Mouse (Mus musculus): ENCODE measurements around the gene Trappc3. TPM values are rescaled to one million over a fixed set of nuclear protein-coding genes. Genes with fewer than 3 reads are reported as not detected.

Gene Trappc3
- total and polyA plus RNA-seq, 3 experiments: 71.0 to 72.0 TPM; not detected in 1

DNA sequence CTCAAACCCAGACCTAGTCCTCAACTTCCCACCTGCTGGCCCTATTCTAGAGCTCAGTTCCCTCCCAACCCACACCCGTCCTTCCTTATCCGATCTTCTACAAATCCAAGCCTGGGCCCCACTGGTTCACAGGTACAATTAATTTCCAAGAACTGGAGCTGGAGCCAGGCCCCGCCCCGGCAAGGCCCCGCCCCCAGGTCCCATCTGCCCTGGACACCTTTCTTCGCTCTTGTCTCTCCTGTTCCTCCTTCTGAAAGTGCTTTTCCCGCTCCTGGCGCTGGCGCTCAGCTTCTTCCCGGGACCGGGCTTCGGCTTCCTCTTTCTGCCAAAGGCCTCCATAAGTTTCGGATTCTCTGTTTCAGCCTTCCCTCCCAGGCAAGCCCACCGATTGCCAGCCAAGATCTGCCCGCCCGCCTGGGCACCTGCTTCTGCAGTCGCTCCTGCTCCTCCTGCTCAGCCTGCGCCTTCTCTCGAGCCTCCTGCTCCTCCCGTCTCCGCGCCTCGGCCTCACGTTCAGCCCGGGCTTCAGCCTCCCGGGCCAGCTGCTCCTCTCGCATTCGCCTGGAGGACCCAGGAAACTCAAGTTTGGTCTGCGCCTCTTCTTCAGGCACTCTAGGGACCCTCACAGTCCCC lies 28.3 kb upstream of the Trappc3 start:
- Histone ChIP-seq H3K9me3 (replicated peaks; ENCODE audit: insufficient read depth, low read length) (no peaks in the 10 kb centered on the region), H3K27me3 (ENCODE audit: control insufficient read depth in 1 of 2, insufficient read depth in 2 of 2, low read length in 2 of 2) (no peaks in the 10 kb centered on the region), H3K4me1 (ENCODE audit: control insufficient read depth in 1 of 2, insufficient read depth in 2 of 2, low read length in 2 of 2) (peaks cover 0 to 5% of the 10 kb centered on the region in 2 experiments; a peak in 2 of 4 replicates), H3K27ac (ENCODE audit: control insufficient read depth, low read depth, low read length) (no peak overlapping the region), H3K79me2 (ENCODE audit: control insufficient read depth, insufficient read depth, low read length, poor library complexity) (no peaks in the 10 kb centered on the region), H3K9ac (ENCODE audit: control insufficient read depth, low read depth, low read length, poor library complexity, severe bottlenecking) (no peak overlapping the region), H3K36me3 (ENCODE audit: control insufficient read depth in 1 of 2, insufficient read depth in 2 of 2, low read length in 2 of 2) (peaks cover 0 to 4% of the 10 kb centered on the region in 2 experiments; a peak in 3 of 4 replicates), H3K4me3 (ENCODE audit: control insufficient read depth in 1 of 2, insufficient read depth in 1 of 2, low read depth in 2 of 2, low read length in 2 of 2) (no peak overlapping the region)
- no peak for DNase-seq (ENCODE audit: low read depth, low spot score)
- no peak for TF ChIP-seq JUND (IDR thresholded peaks at IDR 0.05; ENCODE audit: low read depth, low read length)
- no peak for TF ChIP-seq USF1 (IDR thresholded peaks at IDR 0.05; ENCODE audit: low read depth, low read length)
- no peak for TF ChIP-seq ELF1 (IDR thresholded peaks at IDR 0.05; ENCODE audit: low read depth, low read length)
- TF ChIP-seq ETS1 (IDR thresholded peaks at IDR 0.05; ENCODE audit: low read depth, low read length): no peak

DNA sequence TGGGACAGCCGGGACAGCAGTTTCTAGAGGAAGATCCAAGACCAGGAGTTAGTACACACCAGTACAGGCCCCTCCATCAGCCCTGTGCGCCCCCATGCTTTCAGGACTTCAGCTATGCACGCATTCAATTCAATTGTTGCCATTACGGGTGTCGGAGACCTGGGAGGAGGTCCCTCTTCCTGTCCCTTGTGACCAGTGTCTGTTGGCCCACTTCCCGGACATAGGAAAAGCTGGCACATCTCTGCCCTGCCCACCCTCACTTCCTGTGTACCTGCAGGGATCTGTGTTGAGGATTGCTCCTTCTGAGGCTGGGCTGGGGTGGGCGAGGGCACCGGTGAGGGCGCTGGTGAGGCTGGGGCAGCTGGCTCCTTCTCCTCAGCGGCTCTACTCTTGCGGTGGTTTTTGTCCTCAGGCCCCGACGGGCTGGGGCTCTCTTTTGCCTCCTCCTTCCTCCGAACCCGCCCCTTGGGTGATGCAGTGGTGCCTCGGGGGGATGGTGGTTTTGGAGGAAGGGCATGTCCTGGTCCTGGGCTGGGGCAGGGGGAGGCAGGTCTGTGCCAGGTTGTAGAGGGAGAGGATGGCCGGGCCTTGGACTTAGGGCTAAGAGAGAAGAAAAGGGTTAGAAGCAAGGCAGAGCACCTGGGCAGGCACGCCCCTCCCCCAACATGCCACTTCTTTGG lies 27.5 kb upstream of the Trappc3 start:
- Histone ChIP-seq H3K36me3 (ENCODE audit: control insufficient read depth in 1 of 2, insufficient read depth in 2 of 2, low read length in 2 of 2) (peaks cover 0 to 4% of the 10 kb centered on the region in 2 experiments; a peak in 3 of 4 replicates), H3K4me3 (ENCODE audit: control insufficient read depth in 1 of 2, insufficient read depth in 1 of 2, low read depth in 2 of 2, low read length in 2 of 2) (no peak overlapping the region), H3K27me3 (ENCODE audit: control insufficient read depth in 1 of 2, insufficient read depth in 2 of 2, low read length in 2 of 2) (no peaks in the 10 kb centered on the region), H3K4me1 (ENCODE audit: control insufficient read depth in 1 of 2, insufficient read depth in 2 of 2, low read length in 2 of 2) (peaks cover 0 to 5% of the 10 kb centered on the region in 2 experiments; a peak in 2 of 4 replicates), H3K27ac (ENCODE audit: control insufficient read depth, low read depth, low read length) (no peak overlapping the region), H3K79me2 (ENCODE audit: control insufficient read depth, insufficient read depth, low read length, poor library complexity) (no peaks in the 10 kb centered on the region), H3K9me3 (replicated peaks; ENCODE audit: insufficient read depth, low read length) (no peaks in the 10 kb centered on the region), H3K9ac (ENCODE audit: control insufficient read depth, low read depth, low read length, poor library complexity, severe bottlenecking) (no peak overlapping the region)
- TF ChIP-seq NELFE (IDR thresholded peaks at IDR 0.05; ENCODE audit: low read depth, low read length) (no peak), SIN3A (IDR thresholded peaks at IDR 0.05; ENCODE audit: low read length) (no peak), MYC (IDR thresholded peaks at IDR 0.05; ENCODE audit: low read depth, low read length) (no peak), NRF1 (IDR thresholded peaks at IDR 0.05; ENCODE audit: insufficient read depth, low read depth, low read length, poor library complexity, severe bottlenecking) (no peak), ELF1 (IDR thresholded peaks at IDR 0.05; ENCODE audit: low read depth, low read length) (no peak), MYB (IDR thresholded peaks at IDR 0.05; ENCODE audit: low read depth, low read length) (no peak), ZKSCAN1 (IDR thresholded peaks at IDR 0.05; ENCODE audit: low read depth, low read length) (no peak), GATA1 (IDR thresholded peaks at IDR 0.05; ENCODE audit: low read depth, low read length) (no peak), USF2 (IDR thresholded peaks at IDR 0.05; ENCODE audit: borderline replicate concordance in 1 of 2, insufficient read depth in 1 of 2, low read depth in 1 of 2, low read length in 2 of 2) (no peak), TCF12 (IDR thresholded peaks at IDR 0.05; ENCODE audit: low read depth, low read length) (no peak), E2F4 (IDR thresholded peaks at IDR 0.05; ENCODE audit: borderline replicate concordance, low read depth, low read length) (no peak), CHD2 (IDR thresholded peaks at IDR 0.05; ENCODE audit: low read length) (no peak)
- no peak for DNase-seq (ENCODE audit: low read depth, low spot score)
